Mouse (Mus musculus) heart, adult 18-20 months (tissue): ENCODE results near the gene Epb41l1. TPM values are rescaled to one million over a fixed set of nuclear protein-coding genes. Genes with fewer than 3 reads are reported as not detected.

Experiments
- DNase-seq, 2 experiments: peaks; one replicate each; pipeline ENCODE4 v3.0.0; 2021 to 2022; ENCODE audit warnings: mixed read lengths in 1 of 2
- total RNA-seq, 2 experiments: library from RNA; stranded (reverse); gene quantifications; 2 replicates each; pipeline ENCODE4 v1.2.3; 2021

Gene Epb41l1
- total RNA-seq, 2 experiments from 2014 or later = 7.5 to 10.5 TPM

- peak; percentile 44 to 60 for DNase-seq
Observed at GRCm38 (mm10) chr2:156457343-156457717, 36.6 kb downstream of the Epb41l1 start.

DNA sequence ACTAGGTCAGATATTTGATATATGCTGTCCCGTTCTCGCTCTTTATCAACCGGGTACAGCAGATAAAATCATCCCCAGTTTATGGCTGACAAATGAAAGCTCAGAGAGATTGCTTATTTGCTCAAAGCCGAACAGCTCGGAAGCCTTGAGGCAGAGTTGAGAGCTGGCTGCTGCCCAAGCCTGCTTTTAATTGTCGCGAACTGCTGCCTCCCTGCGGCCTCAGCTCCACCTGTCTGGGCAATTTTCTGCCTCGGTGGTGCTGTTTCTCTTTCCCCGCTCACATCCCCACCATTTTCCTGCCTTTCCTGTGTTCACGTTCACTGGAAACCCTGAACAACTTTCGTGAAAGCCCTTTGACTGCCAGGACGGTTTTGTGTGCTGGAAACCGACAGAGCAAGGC, 39.8 kb downstream of the Epb41l1 start:
- peak; percentile 48 to 65 for DNase-seq

- DNase-seq = no peak
Observed at GRCm38 (mm10) chr2:156462154-156463029, 41.7 kb downstream of the Epb41l1 start.

DNA sequence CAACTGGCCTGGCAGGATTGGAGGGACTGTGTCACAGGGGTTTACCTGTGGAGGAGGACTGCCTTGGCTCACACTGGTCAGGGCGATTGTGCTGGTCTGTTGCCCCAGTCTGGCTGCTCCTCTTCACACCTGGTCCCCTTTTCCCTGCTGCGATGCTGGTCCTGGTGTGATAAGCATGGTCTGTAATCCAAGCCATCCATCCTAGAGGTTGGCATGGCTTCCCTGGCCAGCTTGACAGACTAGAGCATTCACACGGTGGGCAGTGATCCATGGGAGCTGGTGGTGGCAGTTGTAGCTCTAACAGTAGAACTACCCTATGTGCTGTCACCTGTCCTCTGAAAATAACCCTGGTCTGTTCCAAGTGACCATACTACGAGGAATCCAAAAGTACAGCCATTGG, 43.7 kb downstream of the Epb41l1 start:
- no peak for DNase-seq

DNA sequence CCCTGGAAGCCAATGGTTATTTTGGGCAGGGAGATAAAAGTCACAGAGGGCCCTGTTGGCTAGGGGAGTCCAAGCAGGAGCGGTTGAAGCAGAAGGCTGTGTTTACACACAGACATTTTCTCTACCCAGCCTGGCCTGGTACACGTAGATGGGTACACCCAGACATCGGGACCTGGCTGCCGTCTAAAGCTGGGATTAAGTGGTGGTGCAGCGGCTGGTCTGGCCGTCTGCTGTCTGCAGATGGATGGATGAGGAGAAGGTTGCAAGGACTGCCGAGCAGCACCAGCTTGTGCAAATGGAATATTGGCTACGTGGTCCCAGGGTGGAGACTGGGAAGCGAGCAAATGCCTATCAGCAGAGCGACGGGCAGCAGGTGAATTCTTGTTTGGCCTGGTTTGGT, 46.8 kb downstream of the Epb41l1 start:
- no peak for DNase-seq

DNA sequence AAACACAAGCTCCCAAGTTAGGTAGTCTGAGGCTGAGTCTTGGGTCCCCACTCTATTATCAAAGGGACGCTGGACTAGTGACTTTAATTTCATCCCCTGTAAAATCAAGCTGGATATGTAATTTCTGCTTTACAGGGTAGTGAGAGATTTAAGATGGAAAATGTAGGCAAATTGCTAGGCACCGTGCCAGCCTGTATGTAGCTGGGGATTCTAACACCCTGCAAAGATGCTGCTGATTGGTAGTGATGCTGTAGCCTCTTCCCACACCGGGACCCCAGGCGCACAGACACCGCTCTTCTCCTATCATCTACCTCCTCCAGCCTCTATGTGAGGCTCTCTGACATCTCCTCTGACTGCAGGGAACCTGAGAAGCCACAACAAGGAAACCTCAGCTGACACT, 48.2 kb downstream of the Epb41l1 start:
- DNase-seq = no peak

DNA sequence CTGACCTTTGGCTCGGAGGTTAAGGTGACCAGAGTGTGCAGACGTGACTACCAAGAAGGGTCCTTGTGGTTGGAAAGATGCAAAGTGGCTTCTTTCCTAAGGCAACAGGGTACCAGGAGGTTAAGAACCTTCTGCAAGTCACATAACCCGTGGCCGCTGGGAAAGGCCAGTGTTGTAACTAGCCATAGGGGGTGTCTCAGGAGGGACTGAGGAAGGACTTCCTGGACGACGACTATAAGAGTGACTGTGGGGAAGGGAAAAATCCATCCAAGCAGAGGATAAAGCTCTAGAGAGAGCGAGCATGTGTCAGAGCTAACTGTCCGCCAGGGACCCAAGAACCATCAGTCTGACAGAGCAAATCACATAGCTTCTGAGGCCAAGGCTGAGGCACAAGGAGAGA, 48.8 kb downstream of the Epb41l1 start:
- DNase-seq = no peak

DNA sequence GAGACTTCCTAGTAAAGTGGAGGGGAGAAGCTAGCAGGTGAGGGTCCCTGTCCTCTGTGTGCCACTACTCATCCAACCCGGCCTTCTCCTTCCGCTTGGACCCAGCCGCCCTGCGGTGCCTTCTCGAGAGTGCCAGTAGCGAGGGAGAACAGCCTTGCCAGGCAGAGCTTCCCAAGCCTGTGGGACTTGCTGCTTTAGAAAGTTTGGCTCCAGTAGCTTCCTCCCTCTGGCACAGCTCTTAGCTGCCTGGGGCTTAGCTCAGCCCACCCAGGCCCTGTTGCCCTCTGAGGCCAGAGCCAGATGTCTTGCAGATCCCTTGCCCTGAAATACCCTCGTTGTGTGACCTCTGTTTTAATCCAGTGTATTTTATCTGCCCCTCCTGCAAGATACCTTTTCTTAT, 50.2 kb downstream of the Epb41l1 start:
- DNase-seq = no peak

DNA sequence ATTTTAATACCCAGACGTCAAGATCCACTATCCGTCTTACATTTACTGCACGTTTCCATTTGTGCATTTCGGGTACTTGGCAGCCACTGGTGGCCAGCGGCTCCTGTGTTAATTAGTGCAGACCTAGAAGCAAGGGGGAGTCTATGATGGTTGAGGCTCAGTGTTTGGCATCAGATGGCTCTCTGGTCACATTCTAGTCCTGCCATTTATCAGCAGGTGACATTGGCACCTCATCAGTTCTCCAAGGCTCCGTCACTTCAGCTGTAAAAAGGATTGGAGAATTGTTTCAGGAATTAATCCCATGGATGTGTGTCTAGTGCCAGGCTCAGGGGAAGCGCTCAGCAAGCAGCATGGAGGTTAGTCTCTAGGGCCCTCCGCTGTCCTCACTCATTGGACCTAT, 51.6 kb downstream of the Epb41l1 start:
- DNase-seq = no peak

DNA sequence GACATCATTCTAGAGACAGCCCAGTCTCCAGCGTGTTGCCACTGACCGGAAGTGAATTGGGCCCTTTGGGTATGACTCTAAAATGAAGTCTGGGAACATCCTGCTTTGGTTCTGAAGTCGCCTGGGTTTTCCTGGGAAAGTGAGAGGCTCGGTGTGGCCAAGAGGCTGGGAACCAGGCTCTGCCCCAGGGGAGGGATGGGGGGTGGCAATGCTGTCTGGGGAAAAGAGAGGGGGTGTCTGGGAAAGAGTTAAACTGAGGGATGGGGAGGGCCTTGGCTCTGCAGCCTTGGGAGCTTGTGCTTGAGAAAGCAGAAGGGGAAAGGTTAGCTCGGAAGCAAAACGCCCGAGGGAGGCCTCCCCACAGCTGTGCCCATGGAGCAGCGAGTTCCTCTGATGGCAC, 53.0 kb downstream of the Epb41l1 start:
- DNase-seq = peak; percentile 37 to 64

GRCm38 (mm10) chr2:156474111-156474510, 53.4 kb downstream of the Epb41l1 start:
- no peak for DNase-seq

DNA sequence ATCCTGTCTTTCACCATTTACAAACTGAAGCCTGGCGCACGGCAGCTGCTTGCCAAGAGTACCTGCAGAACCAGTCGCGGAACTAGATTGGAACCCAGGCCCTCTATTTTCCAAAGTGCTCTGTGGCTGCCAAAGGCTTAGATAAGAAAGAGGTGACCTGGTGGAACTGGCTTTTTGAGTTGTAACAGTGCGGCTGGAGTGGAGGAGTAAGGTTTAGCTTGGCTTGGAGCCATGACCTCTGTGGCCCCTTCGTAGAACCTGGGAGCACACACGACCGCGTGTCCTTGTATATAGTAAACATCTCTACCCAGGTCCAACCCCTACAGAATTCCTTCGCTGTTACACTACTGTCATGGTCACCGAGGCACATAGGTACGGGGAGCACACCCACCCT, 54.2 kb downstream of the Epb41l1 start:
- peak in 1 of 2 experiments; percentile 29 for DNase-seq

DNA sequence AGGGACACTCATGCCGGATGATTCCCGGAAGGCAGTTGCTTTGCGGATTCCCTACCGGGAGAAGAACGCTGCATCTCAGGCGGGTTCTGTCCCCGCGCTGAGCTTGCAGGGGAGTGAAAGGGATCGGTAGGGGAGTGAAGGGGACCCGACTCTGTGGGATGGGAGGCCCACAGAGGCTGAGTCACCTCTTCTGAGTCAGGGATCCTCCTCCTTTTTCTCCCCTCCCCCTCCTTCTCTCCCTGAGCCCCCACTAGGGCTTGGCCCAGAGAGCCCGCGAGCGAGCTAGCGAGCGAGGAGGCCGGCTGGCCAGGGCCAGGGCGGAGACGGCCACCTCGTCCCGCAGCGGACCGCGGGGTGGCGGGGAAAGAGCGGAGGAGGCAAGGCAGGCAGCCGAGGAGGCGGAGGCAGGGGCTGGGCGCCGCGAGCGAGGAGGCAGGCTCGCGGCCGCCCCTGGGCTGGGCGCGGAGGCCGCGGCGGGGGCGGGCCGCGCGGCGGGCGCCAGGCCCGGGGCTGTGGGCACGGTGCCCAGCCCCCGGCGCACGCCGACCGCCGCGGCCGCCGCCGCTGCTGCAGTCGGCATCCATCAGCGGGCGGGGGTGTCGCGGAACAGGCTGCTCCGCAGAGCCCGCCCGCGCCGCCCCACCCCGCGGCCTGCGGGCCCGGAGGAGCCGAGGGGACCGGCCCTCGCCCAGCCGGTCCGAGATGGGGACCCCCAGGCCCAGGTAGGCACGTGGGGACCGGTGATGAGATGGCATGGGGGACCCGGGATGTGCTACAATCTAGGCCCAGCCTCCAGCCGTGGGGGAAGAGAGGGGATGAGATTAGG, 54.8 kb downstream of the Epb41l1 start:
- peak; percentile 78 to 80 for DNase-seq

- no peak for DNase-seq
Observed at GRCm38 (mm10) chr2:156476111-156476747, 55.5 kb downstream of the Epb41l1 start.

- DNase-seq = no peak
Observed at GRCm38 (mm10) chr2:156476748-156477151, 56.0 kb downstream of the Epb41l1 start.

DNA sequence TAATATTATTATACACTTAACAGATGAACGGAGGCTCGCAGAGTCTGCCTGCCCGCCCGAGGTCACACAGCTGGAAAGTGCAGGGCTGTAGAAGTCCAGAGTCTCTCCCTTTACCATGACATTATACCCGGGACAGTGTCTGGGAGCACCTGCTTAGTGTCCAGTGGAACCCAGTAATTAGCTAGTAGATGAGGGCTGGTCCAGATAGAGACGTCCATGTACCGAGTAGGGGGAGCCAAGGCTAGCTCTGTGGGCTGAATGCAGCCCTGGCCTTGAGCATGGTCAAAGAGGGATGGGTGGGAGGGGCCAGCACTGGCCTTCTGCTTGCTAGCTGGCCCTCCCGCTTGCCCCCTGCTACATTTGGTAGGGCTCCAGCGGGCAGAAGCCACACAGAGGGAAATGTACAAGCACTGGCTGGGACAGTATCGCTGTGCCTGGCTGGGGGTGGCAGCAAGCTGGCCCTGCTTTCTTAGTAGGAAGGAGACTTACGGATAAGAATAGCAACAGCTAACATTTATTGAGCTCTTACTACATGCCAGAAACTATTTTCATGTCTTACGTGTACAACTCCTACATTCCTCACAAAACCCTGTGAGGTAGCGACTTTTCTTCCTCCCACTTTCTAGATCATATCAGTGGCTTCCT, 57.5 kb downstream of the Epb41l1 start:
- DNase-seq = no peak

GRCm38 (mm10) chr2:156479833-156480232, 59.1 kb downstream of the Epb41l1 start:
- DNase-seq = no peak

- no peak for DNase-seq
Observed at GRCm38 (mm10) chr2:156480267-156480666, 59.6 kb downstream of the Epb41l1 start.

DNA sequence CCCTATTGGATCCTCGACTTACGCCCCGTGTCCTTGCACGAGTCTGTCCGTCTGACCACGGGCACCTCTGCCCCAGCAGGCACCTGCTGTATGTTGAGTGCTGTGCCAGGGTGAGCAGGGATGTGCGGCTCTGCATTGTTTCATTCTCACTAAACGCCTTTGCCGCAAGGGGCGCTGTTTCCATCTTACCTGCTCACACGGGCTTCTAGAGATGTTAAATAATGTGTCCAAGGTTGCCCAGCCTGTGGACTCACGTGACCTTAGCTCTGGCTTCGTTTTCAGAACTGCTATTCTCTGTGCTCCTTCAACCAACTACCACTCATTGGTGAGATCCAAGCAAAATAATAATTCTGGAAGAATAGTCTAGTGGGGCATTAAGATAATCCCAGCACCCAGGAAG, 61.6 kb downstream of the Epb41l1 start:
- DNase-seq = peak in 1 of 2 experiments; percentile 73

DNA sequence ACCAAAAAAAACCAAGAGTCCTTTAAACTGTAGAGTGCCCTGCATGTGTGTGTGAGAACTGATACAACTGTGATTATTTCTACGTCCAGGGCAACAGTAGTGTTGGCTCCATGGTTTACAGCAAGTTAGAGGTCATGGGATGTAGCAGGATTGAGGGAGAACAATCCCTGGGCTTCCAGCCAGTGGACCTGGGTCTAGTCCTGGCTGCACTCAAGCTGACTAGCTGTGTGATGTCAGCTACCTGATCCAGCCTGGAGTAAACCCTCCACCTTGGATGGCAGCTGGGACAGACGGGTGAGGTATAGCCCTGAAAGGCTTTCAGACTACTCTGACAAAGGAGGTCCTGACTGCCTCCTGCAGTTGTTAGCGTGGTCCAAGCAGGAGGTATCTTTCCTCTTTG, 62.1 kb downstream of the Epb41l1 start:
- no peak for DNase-seq

GRCm38 (mm10) chr2:156483204-156483603, 62.5 kb downstream of the Epb41l1 start:
- DNase-seq = no peak

DNA sequence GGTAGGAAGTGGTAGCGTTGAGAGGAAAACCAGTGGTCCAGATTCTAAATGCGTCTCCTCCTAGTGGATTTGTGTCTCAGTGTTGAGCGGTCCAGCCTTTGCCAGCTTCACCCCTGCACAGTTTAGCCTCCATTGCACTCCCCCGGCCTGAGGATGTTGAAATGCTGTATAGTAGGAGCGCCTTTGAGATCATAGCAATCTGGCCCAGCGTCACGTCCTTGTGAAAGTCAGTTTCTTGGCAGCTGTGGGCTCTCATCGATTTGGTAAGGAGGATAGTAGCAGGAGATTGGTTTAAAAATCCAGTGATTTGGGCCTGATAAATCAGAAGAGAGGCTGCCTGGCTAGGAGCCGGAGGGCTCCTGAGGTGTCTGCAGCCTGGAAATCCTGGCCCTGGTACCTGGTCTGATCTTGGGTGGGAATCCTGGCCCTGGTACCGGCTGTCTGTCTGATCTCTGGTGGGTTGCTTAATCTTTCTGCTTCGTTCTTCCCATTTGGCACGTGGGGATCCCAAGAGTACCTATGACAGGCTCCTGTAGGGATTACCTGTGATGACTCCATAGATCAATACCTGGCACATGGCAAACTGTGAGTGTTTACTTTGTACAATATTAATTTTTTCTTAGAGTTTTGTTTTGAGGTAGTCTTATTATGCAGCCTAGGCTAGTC, 65.5 kb downstream of the Epb41l1 start:
- no peak for DNase-seq
